In the genomic region with DNA sequence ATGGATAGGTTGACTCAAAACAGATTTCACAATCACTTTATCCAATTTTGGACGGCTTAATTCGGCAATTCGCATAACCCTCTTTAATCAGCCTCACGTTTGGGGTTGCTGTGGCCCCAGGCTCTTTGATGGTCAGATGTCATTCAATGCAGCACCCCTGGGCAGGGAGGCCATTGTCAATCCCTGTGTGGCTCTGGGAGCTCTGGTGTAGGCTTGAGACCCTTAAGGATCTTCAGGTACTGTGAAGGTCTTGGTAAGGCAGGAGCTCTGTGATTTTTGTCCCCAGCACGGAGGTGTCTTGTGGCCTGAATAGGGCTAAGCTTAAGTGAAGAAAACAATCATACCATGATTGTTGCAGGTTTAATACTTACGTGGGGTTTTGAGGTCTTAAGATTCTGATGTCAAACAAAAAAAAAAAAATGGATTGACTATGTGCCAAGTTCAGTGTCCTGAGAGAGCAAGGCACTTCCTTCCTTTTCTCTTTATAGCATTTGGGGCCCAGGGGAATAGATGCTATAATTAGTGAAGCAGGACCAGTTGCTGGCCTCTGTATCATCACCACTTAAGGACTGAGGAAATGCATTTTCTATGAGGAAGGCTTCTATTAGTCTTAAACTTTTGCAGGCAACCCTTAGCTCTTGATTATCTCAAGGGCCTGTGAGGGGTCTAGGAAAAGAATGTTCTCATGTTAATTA, we compare ENCODE assay signal across 21 mouse cellular contexts.
DNase-seq lines count a peak whose midpoint lies in the region; ATAC-seq and TF ChIP-seq lines count a peak whose summit lies in the region.
"Had no signal": no experiment of that assay in that cellular context is flagged by ENCODE, and none has a peak within 500 bp of the region (broad histone marks: within the 10 kb centered on the region; RNA-seq: fewer than 3 reads in every experiment).

No protein-coding gene starts in this region.

- TF ChIP-seq CTCF in kidney, postnatal 0 days (IDR thresholded peaks at IDR 0.05; ENCODE audit: low read depth), result no peak
- no peak for TF ChIP-seq CTCF in bone marrow macrophage, adult 2 months (IDR thresholded peaks at IDR 0.05; ENCODE audit: low read depth, low read length)
- TF ChIP-seq CTCF in heart, postnatal 0 days (IDR thresholded peaks at IDR 0.05; ENCODE audit: low read depth), result no peak

- no peak for TF ChIP-seq POLR2A in bone marrow macrophage, adult 2 months (IDR thresholded peaks at IDR 0.05; ENCODE audit: borderline replicate concordance, low read depth, low read length)

- no peaks in the 10 kb centered on the region for H3K4me1 ChIP-seq in kidney, postnatal 0 days (replicated peaks; ENCODE audit: insufficient read depth, low read length)
- H3K4me1 ChIP-seq in bone marrow macrophage, adult 2 months (ENCODE audit: control insufficient read depth, insufficient read depth, low read length), result peaks cover 44% of the 10 kb centered on the region
- H3K4me1 ChIP-seq in heart, postnatal 0 days (ENCODE audit: control insufficient read depth, insufficient read depth), result peaks cover 12% of the 10 kb centered on the region
- H3K4me1 ChIP-seq: forebrain, embryonic 12.5 days; hindbrain, embryonic 12.5 days; neural tube, embryonic 12.5 days had no signal

- DNase-seq in heart, adult 18-20 months, result peak; percentile 46 to 58
- DNase-seq in heart, postnatal 14 days, result no peak
- peak; percentile 45 for DNase-seq in kidney, postnatal 0 days (ENCODE audit: low spot score)
- no peak for DNase-seq in kidney, adult 18-20 months
- DNase-seq in heart, postnatal 0 days (ENCODE audit: low spot score), result peak; percentile 36
- no peak for DNase-seq in layer of hippocampus, postnatal 10 days (ENCODE audit: low spot score in 2 of 2)
- no peak for DNase-seq in B cell, adult 2 months
- DNase-seq: adrenal gland, adult 8-10 months; cerebellum, adult 2 months; cerebellum, postnatal 36 days; gastrocnemius, postnatal 10 days; thymus, adult 18-20 months; thymus, postnatal 4 days had no signal

- no peak overlapping the region for H3K4me2 ChIP-seq in kidney, postnatal 0 days (ENCODE audit: low read length)
- no peak overlapping the region for H3K4me2 ChIP-seq in heart, postnatal 0 days (ENCODE audit: low read depth, low read length)
- H3K4me2 ChIP-seq: forebrain, embryonic 12.5 days; hindbrain, embryonic 12.5 days; limb, embryonic 12.5 days; midbrain, embryonic 11.5 days; neural tube, embryonic 12.5 days had no signal

- H3K27ac ChIP-seq in kidney, postnatal 0 days, result no peak overlapping the region
- H3K27ac ChIP-seq in bone marrow macrophage, adult 2 months (ENCODE audit: insufficient read depth, low read depth, low read length), result peak overlapping the region; percentile 63
- H3K27ac ChIP-seq in heart, postnatal 0 days (ENCODE audit: low read depth), result no peak overlapping the region
- H3K27ac ChIP-seq: forebrain, embryonic 12.5 days; hindbrain, embryonic 12.5 days; limb, embryonic 12.5 days; liver, embryonic 14.5 days; neural tube, embryonic 12.5 days had no signal

- no peak for TF ChIP-seq EP300 in heart, postnatal 0 days (IDR thresholded peaks at IDR 0.05; ENCODE audit: low read depth)

- no peak overlapping the region for H3K4me3 ChIP-seq in kidney, postnatal 0 days (replicated peaks; ENCODE audit: low read depth, low read length)
- no peak overlapping the region for H3K4me3 ChIP-seq in bone marrow macrophage, adult 2 months (ENCODE audit: insufficient read depth, low read length)
- no peak overlapping the region for H3K4me3 ChIP-seq in heart, postnatal 0 days (ENCODE audit: low read depth, low read length)
- H3K4me3 ChIP-seq: forebrain, embryonic 12.5 days; hindbrain, embryonic 12.5 days; limb, embryonic 12.5 days; neural tube, embryonic 12.5 days had no signal

- intact Hi-C loops in heart, postnatal 14 days (cut with DNase I), result no loop called here

- WGBS in kidney, postnatal 0 days, result 77% methylated on average over 6 of the region's 6 CpGs
- WGBS in heart, postnatal 0 days, result 65% methylated on average over 6 of the region's 6 CpGs

- no peaks in the 10 kb centered on the region for H3K36me3 ChIP-seq in kidney, postnatal 0 days (ENCODE audit: insufficient read depth, low read length)
- no peaks in the 10 kb centered on the region for H3K36me3 ChIP-seq in heart, postnatal 0 days (replicated peaks; ENCODE audit: control insufficient read depth, insufficient read depth, low read length)
- H3K36me3 ChIP-seq: forebrain, embryonic 12.5 days; hindbrain, embryonic 12.5 days; limb, embryonic 12.5 days; neural tube, embryonic 12.5 days had no signal

- no peak overlapping the region for H3K9ac ChIP-seq in kidney, postnatal 0 days (ENCODE audit: low read depth, low read length)
- H3K9ac ChIP-seq in heart, postnatal 0 days (replicated peaks; ENCODE audit: low read depth, low read length), result no peak overlapping the region
- H3K9ac ChIP-seq: forebrain, embryonic 12.5 days; hindbrain, embryonic 12.5 days; limb, embryonic 12.5 days; liver, embryonic 14.5 days; neural tube, embryonic 12.5 days had no signal

- no peaks in the 10 kb centered on the region for H3K27me3 ChIP-seq in kidney, postnatal 0 days (ENCODE audit: insufficient read depth, low read length)
- H3K27me3 ChIP-seq in heart, postnatal 0 days (ENCODE audit: control insufficient read depth, insufficient read depth, low read length), result no peaks in the 10 kb centered on the region
- H3K27me3 ChIP-seq: forebrain, embryonic 12.5 days; hindbrain, embryonic 12.5 days; limb, embryonic 12.5 days; neural tube, embryonic 12.5 days had no signal

- ATAC-seq in kidney, postnatal 0 days (replicated peaks; ENCODE audit: low FRiP score, low read depth), result no peak
- ATAC-seq in heart, postnatal 0 days (ENCODE audit: insufficient read depth, low read depth), result no peak
- ATAC-seq: inflammation-experienced regulatory T-cells, adult 6 months had no signal

- H3K9me3 ChIP-seq in kidney, postnatal 0 days (replicated peaks; ENCODE audit: low read length), result no peaks in the 10 kb centered on the region
- H3K9me3 ChIP-seq in heart, postnatal 0 days (replicated peaks; ENCODE audit: control insufficient read depth, low read length), result no peaks in the 10 kb centered on the region
- H3K9me3 ChIP-seq: forebrain, embryonic 12.5 days; hindbrain, embryonic 12.5 days; limb, embryonic 12.5 days; neural tube, embryonic 12.5 days had no signal

Comparison
In these comparisons a context has a peak if more than half of its experiments do, and no peak if none do; other contexts are left out.
1. DNase-seq: peak in heart, adult 18-20 months (2 of 2), kidney, postnatal 0 days (single experiment) and heart, postnatal 0 days (single experiment); none in heart, postnatal 14 days (0 of 2), kidney, adult 18-20 months (single experiment), layer of hippocampus, postnatal 10 days (0 of 2) and B cell, adult 2 months (0 of 2).